Mouse (Mus musculus) embryonic facial prominence, embryonic 13.5 days (tissue): ENCODE data around the gene Cyp27b1. TPM values are rescaled to one million over a fixed set of nuclear protein-coding genes. Genes with fewer than 3 reads are reported as not detected.

Experiments
- ATAC-seq: fragments of 200-750 bp; cut with Nextera tagmentation; 2 replicates; pipeline ENCODE4 v1.8.0; 2017; ENCODE audit warnings: low read depth; ENCODE audit not compliant: insufficient number of reproducible peaks, insufficient read depth, low FRiP score, low TSS enrichment
- H3K27ac ChIP-seq: fragments of 300-500 bp; sonication (generic); 2 replicates; pipeline ENCODE4 v1.5.1; 2015; ENCODE audit warnings: moderate library complexity, mild to moderate bottlenecking, inconsistent platforms
- H3K27me3 ChIP-seq: fragments of 300-500 bp; sonication (generic); 2 replicates; pipeline ENCODE4 v1.6.1; 2015; ENCODE audit warnings: mild to moderate bottlenecking, inconsistent platforms
- H3K36me3 ChIP-seq: fragments of 300-500 bp; sonication (generic); 2 replicates; pipeline ENCODE4 v1.6.1; 2015; ENCODE audit warnings: mild to moderate bottlenecking, inconsistent platforms
- H3K4me1 ChIP-seq: fragments of 300-500 bp; sonication (generic); 2 replicates; pipeline ENCODE4 v1.6.1; 2015; ENCODE audit warnings: inconsistent platforms
- H3K4me2 ChIP-seq: fragments of 300-500 bp; sonication (generic); 2 replicates; pipeline ENCODE4 v1.6.1; 2015; ENCODE audit warnings: moderate library complexity, mild to moderate bottlenecking, inconsistent platforms
- H3K4me3 ChIP-seq: fragments of 300-500 bp; sonication (generic); 2 replicates; pipeline ENCODE4 v1.5.1; 2015; ENCODE audit warnings: mild to moderate bottlenecking, inconsistent platforms
- H3K9ac ChIP-seq: fragments of 300-500 bp; sonication (generic); 2 replicates; pipeline ENCODE4 v1.6.1; 2015; ENCODE audit warnings: mild to moderate bottlenecking, inconsistent platforms
- H3K9me3 ChIP-seq: fragments of 300-500 bp; sonication (generic); 2 replicates; pipeline ENCODE4 v1.6.1; 2016; ENCODE audit warnings: inconsistent platforms
- WGBS: fragments of 180-500 bp; shearing (Covaris S2); methylation state at CpG from one replicate; pipeline ENCODE4 v1.1.7; 2015; ENCODE audit warnings: mixed read lengths; 5-methylcytosine and 5-hydroxymethylcytosine counted together
- microRNA counts: library from miRNA; unstranded; fragments of <30 nt; microRNA quantifications from one replicate; lab custom pipeline; 2016
- microRNA-seq: library from miRNA; unstranded; fragments of <30 nt; microRNA quantifications from one replicate; pipeline ENCODE4, GENCODE M21; 2016
- polyA plus RNA-seq: library from polyadenylated mRNA; unstranded; fragments of >200 nt; fragmentation: Nextera tagmentation; extraction: Ambion mirVana; gene quantifications from 2 replicates; pipeline ENCODE4 v1.2.1, GENCODE M21; 2015

Cyp27b1 gene
- polyA plus RNA-seq, 1 experiment from 2014 or later, result 0.08 TPM

GRCm38 (mm10) chr10:127098514-127098913, 50.5 kb downstream of the Cyp27b1 start:
- ATAC-seq, result no peak
- WGBS, result 80% methylated on average over 20 of the region's 20 CpGs
- no peak overlapping the region for H3K4me2 ChIP-seq
- H3K9ac ChIP-seq, result no peak overlapping the region
- no peak overlapping the region for H3K27ac ChIP-seq
- H3K4me3 ChIP-seq, result no peak overlapping the region
- H3K36me3 ChIP-seq, result peaks cover 54% of the 10 kb centered on the region
- H3K4me1 ChIP-seq, result peaks cover 13% of the 10 kb centered on the region
- peaks cover 3% of the 10 kb centered on the region for H3K27me3 ChIP-seq
- no peaks in the 10 kb centered on the region for H3K9me3 ChIP-seq

- ATAC-seq, result no peak
- H3K27ac ChIP-seq, result no peak overlapping the region
- H3K36me3 ChIP-seq, result peaks cover 54% of the 10 kb centered on the region
- WGBS, result 84% methylated on average over 10 of the region's 10 CpGs
- no peak overlapping the region for H3K9ac ChIP-seq
- no peaks in the 10 kb centered on the region for H3K27me3 ChIP-seq
- H3K4me2 ChIP-seq, result no peak overlapping the region
- H3K4me3 ChIP-seq, result no peak overlapping the region
- peaks cover 9% of the 10 kb centered on the region for H3K4me1 ChIP-seq
- H3K9me3 ChIP-seq, result no peaks in the 10 kb centered on the region
Measured at GRCm38 (mm10) chr10:127099191-127099590, 51.1 kb downstream of the Cyp27b1 start.

- peaks cover 3% of the 10 kb centered on the region; the same call in 1 of the 2 replicates for H3K4me1 ChIP-seq
- no peak overlapping the region for H3K4me3 ChIP-seq
- H3K27ac ChIP-seq, result no peak overlapping the region
- 92% methylated on average over 15 of the region's 15 CpGs for WGBS
- H3K9me3 ChIP-seq, result no peaks in the 10 kb centered on the region
- no peak overlapping the region for H3K9ac ChIP-seq
- H3K27me3 ChIP-seq, result no peaks in the 10 kb centered on the region
- peaks cover 55% of the 10 kb centered on the region for H3K36me3 ChIP-seq
- no peak for ATAC-seq
- H3K4me2 ChIP-seq, result no peak overlapping the region
Measured at GRCm38 (mm10) chr10:127099868-127100267, 51.8 kb downstream of the Cyp27b1 start.

GRCm38 (mm10) chr10:127100414-127100813, 52.4 kb downstream of the Cyp27b1 start:
- no peaks in the 10 kb centered on the region for H3K4me1 ChIP-seq

GRCm38 (mm10) chr10:127101151-127101550, 53.1 kb downstream of the Cyp27b1 start:
- Histone ChIP-seq H3K9ac (no peak overlapping the region), H3K27me3 (no peaks in the 10 kb centered on the region), H3K36me3 (peaks cover 50% of the 10 kb centered on the region), H3K4me3 (no peak overlapping the region), H3K9me3 (no peaks in the 10 kb centered on the region), H3K4me1 (no peaks in the 10 kb centered on the region), H3K4me2 (no peak overlapping the region), H3K27ac (no peak overlapping the region)
- no peak for ATAC-seq
- WGBS, result 83% methylated on average over 6 of the region's 6 CpGs

More at GRCm38 (mm10) chr10:127100414-127100813, 52.4 kb downstream of the Cyp27b1 start:
- peaks cover 54% of the 10 kb centered on the region for H3K36me3 ChIP-seq
- WGBS, result 85% methylated on average over 8 of the region's 8 CpGs
- H3K27ac ChIP-seq, result no peak overlapping the region
- H3K27me3 ChIP-seq, result no peaks in the 10 kb centered on the region
- no peak overlapping the region for H3K4me2 ChIP-seq
- no peak overlapping the region for H3K4me3 ChIP-seq
- no peaks in the 10 kb centered on the region for H3K9me3 ChIP-seq
- no peak for ATAC-seq
- H3K9ac ChIP-seq, result no peak overlapping the region

MicroRNAs encoded within 50 kb of the gene (microRNA counts, 519-probe panel; counts per million panel counts)
- 236 counts per million, percentile 44 among the panel's probes with 10 or more counts for microRNA mmu-miR-546 (lab: Ali Mortazavi, UCI)

Small RNA genes within 50 kb of the gene (microRNA-seq; reads per million reads assigned to microRNA genes)
- gene Mir546, result 0.92 reads per million

Other genes with a start within 250 kb of the Cyp27b1 start
- 19.7 and 19.9 TPM in 2 replicates for gene Atp23, start 146.9 kb upstream of the Cyp27b1 start, polyA plus RNA-seq
- 84.8 and 87.4 TPM in 2 replicates for gene Ctdsp2, start 69.5 kb upstream of the Cyp27b1 start, polyA plus RNA-seq
- gene Avil, start 47.5 kb upstream of the Cyp27b1 start, polyA plus RNA-seq, result 0.58 and 0.97 TPM in 2 replicates
- gene Tsfm, start 17.4 kb upstream of the Cyp27b1 start, polyA plus RNA-seq, result 78.2 and 84.5 TPM in 2 replicates
- gene Mettl1, start 6.8 kb upstream of the Cyp27b1 start, polyA plus RNA-seq, result 55.2 and 61.2 TPM in 2 replicates
- gene Eef1akmt3, start 6.7 kb upstream of the Cyp27b1 start, polyA plus RNA-seq, result 0.62 and 0.81 TPM in 2 replicates
- 1.5 and 1.6 TPM in 2 replicates for gene March9, start 11.9 kb downstream of the Cyp27b1 start, polyA plus RNA-seq
- 1,992 and 2,100 TPM in 2 replicates for gene Cdk4, start 15.3 kb downstream of the Cyp27b1 start, polyA plus RNA-seq
- gene Tspan31, start 22.0 kb downstream of the Cyp27b1 start, polyA plus RNA-seq, result 176 and 179 TPM in 2 replicates
- gene Agap2, start 27.0 kb downstream of the Cyp27b1 start, polyA plus RNA-seq, result 0.18 and 0.34 TPM in 2 replicates
- 76.5 and 87.7 TPM in 2 replicates for gene Os9, start 72.9 kb downstream of the Cyp27b1 start, polyA plus RNA-seq
- gene B4galnt1, start 117.0 kb downstream of the Cyp27b1 start, polyA plus RNA-seq, result 8.9 and 9.0 TPM in 2 replicates
- gene Slc26a10, start 132.4 kb downstream of the Cyp27b1 start, polyA plus RNA-seq, result 1.3 and 2.0 TPM in 2 replicates
- gene Arhgef25, start 141.8 kb downstream of the Cyp27b1 start, polyA plus RNA-seq, result 117 and 130 TPM in 2 replicates
- 161 and 165 TPM in 2 replicates for gene Dtx3, start 147.5 kb downstream of the Cyp27b1 start, polyA plus RNA-seq
- 28.1 and 30.8 TPM in 2 replicates for gene Pip4k2c, start 163.3 kb downstream of the Cyp27b1 start, polyA plus RNA-seq
- gene Kif5a, start 215.1 kb downstream of the Cyp27b1 start, polyA plus RNA-seq, result 6.7 and 8.1 TPM in 2 replicates
- 187 and 199 TPM in 2 replicates for gene Dctn2, start 218.1 kb downstream of the Cyp27b1 start, polyA plus RNA-seq
- 14.9 and 19.2 TPM in 2 replicates for gene Mbd6, start 240.8 kb downstream of the Cyp27b1 start, polyA plus RNA-seq